Mouse (Mus musculus): Measurements from ENCODE around the gene Dab2ip.

DNA sequence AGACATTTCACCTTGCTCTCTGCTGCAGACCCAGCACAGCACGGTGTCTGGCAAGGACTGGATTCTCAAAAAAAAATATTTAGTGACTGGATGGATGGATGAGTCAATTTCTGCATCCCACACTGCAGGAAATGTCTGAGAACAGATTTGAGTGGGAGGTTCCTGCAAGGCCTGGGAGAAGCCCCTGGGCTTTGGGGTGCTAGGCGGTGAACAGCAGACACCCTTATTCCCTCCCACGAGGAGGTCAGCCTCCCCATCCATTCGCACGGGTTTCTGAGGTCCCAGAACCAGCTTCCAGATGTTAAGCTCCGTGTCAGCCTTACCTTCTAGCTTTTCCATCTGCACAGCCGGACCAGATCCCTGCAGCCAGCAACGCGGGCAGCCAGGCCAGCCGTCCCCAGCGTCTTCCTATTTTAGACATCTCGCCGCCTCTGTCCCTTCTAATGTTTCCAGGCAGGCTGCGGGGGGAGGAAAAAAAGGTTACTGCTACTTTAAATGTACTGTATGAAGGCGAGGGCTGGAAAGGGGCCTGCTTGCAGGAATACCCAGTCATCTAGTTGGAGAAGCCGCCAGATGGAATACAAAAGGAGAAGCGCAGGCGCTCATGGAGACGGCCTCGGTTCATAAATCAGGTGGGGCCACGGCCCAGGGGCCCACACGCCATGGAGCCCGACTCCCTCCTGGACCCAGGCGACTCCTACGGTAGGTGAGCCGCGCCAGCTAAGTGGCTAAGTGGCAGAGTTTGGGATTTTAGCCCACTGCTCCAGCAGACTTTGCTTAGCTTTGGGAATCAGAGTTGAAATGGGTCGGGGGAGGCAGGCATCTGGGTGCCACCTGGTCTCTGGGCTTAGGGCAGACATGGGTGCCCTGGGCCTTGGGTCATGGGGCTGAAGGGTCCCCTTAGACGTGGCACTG lies at the start of gene Dab2ip:
- TF ChIP-seq CTCF (IDR thresholded peaks at IDR 0.05; ENCODE audit: low read depth, low read length) = no peak
- TF ChIP-seq POLR2A (IDR thresholded peaks at IDR 0.05; ENCODE audit: extremely low read depth, insufficient read depth, low read length) = no peak

Data from liver, adult 2 months (tissue).